In the genomic region with DNA sequence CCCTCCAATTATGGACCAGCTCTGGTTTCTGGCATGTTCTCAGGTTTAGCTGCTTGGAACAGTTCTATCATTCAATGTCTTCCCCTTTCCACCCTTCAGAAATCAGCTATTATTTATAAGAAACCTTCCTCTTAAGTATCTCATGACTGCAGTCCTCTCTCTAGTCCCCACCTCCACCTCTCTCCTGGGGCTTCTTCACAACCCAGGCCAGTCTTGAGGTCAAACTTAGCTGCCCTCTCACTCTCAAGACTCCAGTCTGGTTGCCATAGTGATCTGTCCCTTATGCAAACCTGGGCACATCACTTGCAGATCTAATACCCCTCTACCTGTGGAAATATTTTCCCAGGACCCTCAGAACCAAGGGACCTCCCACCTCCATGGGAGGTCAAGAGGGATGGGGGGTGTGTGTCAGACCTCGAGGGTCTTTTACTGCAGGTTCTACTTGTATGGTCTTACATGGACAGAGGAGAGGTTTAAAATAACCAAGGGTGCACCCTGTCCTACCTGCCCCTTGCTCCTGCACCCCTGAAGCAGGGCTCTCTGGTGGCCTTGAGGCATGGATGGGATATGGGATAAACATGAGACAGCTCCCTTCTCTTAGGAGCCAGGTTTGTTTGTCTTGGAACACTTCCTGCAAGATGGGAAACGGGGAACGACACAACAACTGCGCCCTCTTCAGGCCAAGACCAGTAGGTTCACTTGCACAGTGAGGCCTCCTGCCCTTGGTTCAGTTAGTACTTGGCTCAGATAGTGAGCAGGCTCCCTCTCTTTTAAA, we compare ENCODE assay signal across 15 mouse cellular contexts. TPM values are rescaled to one million over a fixed set of nuclear protein-coding genes. Genes with fewer than 3 reads are reported as not detected.
DNase-seq lines count a peak whose midpoint lies in the region; ATAC-seq and TF ChIP-seq lines count a peak whose summit lies in the region.
"Not testable (repeated sequence)": the region's sequence is repeated elsewhere in the genome, so short reads cannot be mapped to it uniquely, and the experiment has no call there.
"Had no signal": no experiment of that assay in that cellular context is flagged by ENCODE, and none has a peak within 500 bp of the region (broad histone marks: within the 10 kb centered on the region; RNA-seq: fewer than 3 reads in every experiment).

No protein-coding gene starts in this region.

- 43% methylated on average over 4 of the region's 4 CpGs for WGBS in kidney, adult 2 months
- WGBS in liver, embryonic 14.5 days (ENCODE audit: insufficient replicate concordance), result no CpG with 5 or more reads among the region's 4 CpGs

- not testable (repeated sequence) for H3K4me3 ChIP-seq in kidney, adult 2 months (ENCODE audit: insufficient read depth, low read depth, low read length); liver, embryonic 14.5 days (ENCODE audit: insufficient read depth in 1 of 2, low read depth in 2 of 2, low read length in 2 of 2)

- POLR2A ChIA-PET in Patski (lab: Charles Lee), result not testable (repeated sequence)

- DNase-seq in Patski (ENCODE audit: low read depth, low spot score); liver, embryonic 14.5 days (ENCODE audit: low read depth in 3 of 3, low spot score in 3 of 3): not testable (repeated sequence)
- peak; percentile 44 to 56 for DNase-seq in gastrocnemius, postnatal 4 days (ENCODE audit: low spot score in 2 of 2)
- peak; percentile 54 for DNase-seq in kidney, adult 2 months
- peak; percentile 34 for DNase-seq in thymus, postnatal 25 days

- TF ChIP-seq EP300 in liver, embryonic 14.5 days (IDR thresholded peaks at IDR 0.05; ENCODE audit: low read depth), result not testable (repeated sequence)

- ATAC-seq in Patski; liver, embryonic 14.5 days (ENCODE audit: insufficient read depth): not testable (repeated sequence)
- peak; percentile 63; the same call in 1 of the 2 replicates for ATAC-seq in common myeloid progenitor, adult 5-6 weeks (replicated peaks; ENCODE audit: low read depth, poor library complexity, severe bottlenecking)
- 0 out of 2 replicates have a peak, but pooled peaks have one; percentile 37 for ATAC-seq in monocyte, adult 5-6 weeks (replicated peaks; ENCODE audit: insufficient number of reproducible peaks, low FRiP score, low TSS enrichment, poor library complexity, severe bottlenecking)

- not testable (repeated sequence) for H3K9me3 ChIP-seq in liver, embryonic 14.5 days (ENCODE audit: control insufficient read depth, low read length)

- TF ChIP-seq POLR2A in kidney, adult 2 months (IDR thresholded peaks at IDR 0.05; ENCODE audit: low read depth, low read length), result not testable (repeated sequence)

- not testable (repeated sequence) for H3K4me1 ChIP-seq in kidney, adult 2 months (ENCODE audit: control insufficient read depth, insufficient read depth, low read length); liver, embryonic 14.5 days (replicated peaks; ENCODE audit: control insufficient read depth in 2 of 2, insufficient read depth in 2 of 2, low read length in 1 of 2)

- not testable (repeated sequence) for H3K4me2 ChIP-seq in liver, embryonic 14.5 days (ENCODE audit: low read depth)

- CTCF ChIA-PET in Patski (lab: Charles Lee), result not testable (repeated sequence)

- not testable (repeated sequence) for H3K9ac ChIP-seq in liver, embryonic 14.5 days (replicated peaks)

- not testable (repeated sequence) for H3K27ac ChIP-seq in kidney, adult 2 months (ENCODE audit: insufficient read depth, low read depth, low read length); liver, embryonic 14.5 days

- H3K27me3 ChIP-seq in Patski; kidney, adult 2 months (replicated peaks; ENCODE audit: control insufficient read depth, insufficient read depth, low read length); liver, embryonic 14.5 days (ENCODE audit: control insufficient read depth, insufficient read depth, low read length): not testable (repeated sequence)

- in situ Hi-C loops in Patski (cut with MboI; ENCODE audit: low pct_unique_long_range_greater_than_20kb), result not testable (repeated sequence)

- TF ChIP-seq CTCF in Patski (IDR thresholded peaks at IDR 0.05), result peak; percentile 31
- TF ChIP-seq CTCF in kidney, adult 2 months (conservative IDR thresholded peaks at IDR 0.05; ENCODE audit: insufficient read depth, insufficient read length, low read depth, low read length), result not testable (repeated sequence)
- TF ChIP-seq CTCF in liver, embryonic 14.5 days (IDR thresholded peaks at IDR 0.05; ENCODE audit: low read depth), result 0 out of 2 replicates have a peak, but pooled peaks have one; percentile 8

- H3K36me3 ChIP-seq in kidney, adult 2 months (ENCODE audit: control insufficient read depth, insufficient read depth, low read length); liver, embryonic 14.5 days (replicated peaks; ENCODE audit: control insufficient read depth, insufficient read depth, low read depth): not testable (repeated sequence)

RNA-seq across cellular contexts. Expression of gene 4930467E23Rik, which starts 24.7 kb away (rescaled TPM):
- not detected for polyA plus RNA-seq in Patski (2021)
- not detected in 2 replicates for total RNA-seq in common myeloid progenitor, adult 5-6 weeks (2017)
- under 1 TPM; 0.26 to 0.47 TPM for total RNA-seq in gastrocnemius, postnatal 4 days (2021)
- polyA plus RNA-seq in kidney, adult 2 months (2012; rRNA removed), result not detected in 2 replicates
- not detected in 2 replicates for polyA plus RNA-seq in liver, embryonic 14.5 days (2012; rRNA removed)
- polyA plus RNA-seq in liver, embryonic 14.5 days (2014; fragmentation: Nextera tagmentation; extraction: Ambion mirVana), result not detected in 2 replicates
- not detected in 3 replicates for total RNA-seq in monocyte, adult 5-6 weeks (2017)
- polyA plus RNA-seq: forebrain, embryonic 10.5 days; heart, embryonic 16.5 days; hindbrain, embryonic 11.5 days; kidney, embryonic 16.5 days; liver, embryonic 12.5 days; midbrain, embryonic 10.5 days; neural tube, embryonic 12.5 days; stomach, embryonic 16.5 days had no signal
